Mouse (Mus musculus): ENCODE data around the gene Exo5. TPM values are rescaled to one million over a fixed set of nuclear protein-coding genes. Genes with fewer than 3 reads are reported as not detected.

Exo5 gene
- 0.45 and 0.62 TPM in 2 replicates for polyA plus RNA-seq (2012; rRNA removed)

DNA sequence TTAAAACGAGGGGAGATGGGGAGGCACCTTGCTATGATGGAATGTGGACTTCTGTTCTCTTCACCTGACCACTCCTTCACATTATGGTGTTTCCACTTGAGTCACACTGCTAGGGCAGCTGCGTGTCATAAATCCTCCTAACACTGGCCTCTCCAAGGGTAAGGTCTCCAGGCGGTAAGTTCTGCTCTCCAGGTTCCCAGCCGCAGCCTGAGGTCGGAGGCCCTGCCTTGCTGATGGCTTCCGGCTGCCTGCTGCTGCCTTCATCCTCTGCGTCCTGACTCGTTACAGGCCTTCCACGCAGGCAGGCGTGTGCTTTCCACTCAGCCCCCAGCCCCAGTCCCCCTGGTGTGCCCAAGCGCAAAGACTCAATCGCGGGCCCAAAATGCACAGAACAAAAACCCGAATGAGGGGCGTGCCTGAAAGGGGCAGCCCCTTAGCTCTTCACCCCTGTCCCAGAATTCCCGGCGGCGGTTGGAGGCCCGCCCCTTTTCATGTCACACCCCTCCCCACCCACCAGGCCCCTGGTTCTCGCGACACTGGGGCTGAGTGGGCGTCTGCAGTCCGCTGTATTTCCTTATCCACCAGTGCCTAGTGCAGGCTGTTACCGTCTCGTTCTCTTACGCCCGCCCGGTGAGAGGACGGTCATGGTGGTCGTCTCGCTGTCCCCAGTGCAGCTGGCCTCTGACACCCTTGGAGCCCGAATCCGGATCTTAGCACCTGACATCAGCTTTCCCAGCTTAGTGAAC lies at the start of gene Exo5:
Gene Exo5, minus strand, starts transcription at position 464 of the 746 bp plus-strand sequence.

DNA sequence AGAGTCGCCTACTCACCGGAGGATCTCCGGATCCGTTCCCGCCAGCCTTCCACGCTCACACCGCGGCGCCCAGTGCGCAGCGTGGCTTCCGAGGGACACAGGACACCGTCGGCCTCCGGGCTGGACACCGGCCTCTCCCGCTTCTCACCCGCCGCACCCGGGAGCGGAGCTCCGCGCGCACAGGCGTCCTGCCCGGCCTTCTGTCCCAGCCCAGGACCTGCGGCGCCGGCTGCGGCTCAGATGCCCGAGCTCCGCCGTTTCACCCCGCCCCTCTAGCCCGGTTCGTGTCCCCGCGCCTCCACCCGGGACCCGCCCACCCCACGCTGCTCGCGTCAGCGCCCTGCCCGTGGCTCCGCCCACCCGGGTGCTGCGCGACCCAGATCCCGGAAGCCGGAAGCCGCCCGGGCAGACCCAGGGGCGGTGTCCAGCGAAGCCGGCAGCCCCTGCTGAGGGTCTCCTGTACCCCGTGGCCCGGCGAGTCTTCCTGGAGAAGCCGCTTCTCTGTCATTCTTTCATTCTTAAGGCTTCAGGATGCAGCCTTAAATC lies 26.7 kb upstream of the Exo5 start, which contains the start of gene Zfp69:
Gene Zfp69, minus strand, starts transcription at position 272 of the 546 bp plus-strand sequence.

Other genes with a start within 250 kb of the Exo5 start
- gene Kcnq4, start 176.4 kb downstream of the Exo5 start, polyA plus RNA-seq (2012; rRNA removed): 6.1 and 6.5 TPM in 2 replicates
- gene Nfyc, start 93.4 kb downstream of the Exo5 start, polyA plus RNA-seq (2012; rRNA removed): 81.9 and 104 TPM in 2 replicates
- gene Rims3, start 70.2 kb downstream of the Exo5 start, polyA plus RNA-seq (2012; rRNA removed): 0.23 and 0.48 TPM in 2 replicates
- gene Zfp69, start 26.7 kb upstream of the Exo5 start, polyA plus RNA-seq (2012; rRNA removed): 0.72 and 1.00 TPM in 2 replicates
- 14.1 and 20.3 TPM in 2 replicates for gene Smap2, start 92.2 kb upstream of the Exo5 start, polyA plus RNA-seq (2012; rRNA removed)
- gene Col9a2, start 114.4 kb upstream of the Exo5 start, polyA plus RNA-seq (2012; rRNA removed): 0.18 and 0.42 TPM in 2 replicates
- gene Zmpste24, start 173.2 kb upstream of the Exo5 start, polyA plus RNA-seq (2012; rRNA removed): 7.5 and 8.4 TPM in 2 replicates
- gene Tmco2, start 184.2 kb upstream of the Exo5 start, polyA plus RNA-seq (2012; rRNA removed): not detected in 2 replicates

Measured in stomach, adult 2 months (tissue).